Mouse (Mus musculus) MEL (cell line): Measurements from ENCODE around the gene Neo1.

ENCODE experiments used
- CHD1 ChIP-seq: IDR thresholded peaks from 2 replicates; pipeline ENCODE4 v1.6.1; 2012; ENCODE audit warnings: low read depth, mild to moderate bottlenecking, inconsistent platforms, low read length, improper control_type of control experiment
- CTCF ChIP-seq, 3 experiments: IDR thresholded peaks in 2 of 3; conservative IDR thresholded peaks in 1 of 3; 2 replicates each; pipeline ENCODE4 v1.5.1; 2011 to 2012; ENCODE audit warnings: low read length in 3 of 3, low read depth in 2 of 3, mild to moderate bottlenecking in 2 of 3, improper control_type of control experiment in 1 of 3, inconsistent platforms in 1 of 3, mixed read lengths in 1 of 3, moderate library complexity in 1 of 3; ENCODE audit not compliant: control insufficient read depth in 1 of 3, insufficient read depth in 1 of 3, poor library complexity in 1 of 3, severe bottlenecking in 1 of 3
- GATA1 ChIP-seq: IDR thresholded peaks from 2 replicates; pipeline ENCODE4 v1.6.1; 2011; ENCODE audit warnings: low read depth, low read length, improper control_type of control experiment
- NRF1 ChIP-seq: IDR thresholded peaks from 2 replicates; pipeline ENCODE4 v1.6.1; 2014; ENCODE audit warnings: low read depth, mild to moderate bottlenecking, inconsistent platforms, low read length, improper control_type of control experiment, moderate library complexity; ENCODE audit not compliant: poor library complexity, insufficient read depth, severe bottlenecking

DNA sequence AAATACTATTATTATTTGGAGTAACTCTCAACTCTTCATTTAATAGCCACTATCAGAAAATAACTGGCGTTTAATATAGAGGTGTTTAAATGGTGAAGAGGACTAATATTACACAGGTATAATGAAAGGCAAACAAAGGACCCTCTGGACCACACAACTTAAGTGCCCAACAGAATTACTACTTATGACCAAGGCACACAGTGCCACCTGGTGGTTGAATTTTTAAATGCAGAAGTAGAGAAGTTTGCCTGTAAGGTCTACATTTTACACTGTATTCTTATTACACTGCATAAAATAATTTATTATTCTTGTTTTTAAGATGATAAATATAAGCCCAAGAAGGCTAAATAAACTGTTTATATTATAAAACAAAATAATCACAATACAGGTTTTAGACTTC, 108.1 kb downstream of the Neo1 start:
- no peak for TF ChIP-seq GATA1
- TF ChIP-seq CTCF (IDR thresholded peaks at IDR 0.05 in 2 of 3, conservative IDR thresholded peaks at IDR 0.05 in 1 of 3; ENCODE audit: control insufficient read depth in 1 of 3, insufficient read depth in 1 of 3, low read depth in 2 of 3, low read length in 3 of 3, poor library complexity in 1 of 3, severe bottlenecking in 1 of 3) = no peak
- no peak for TF ChIP-seq NRF1
- TF ChIP-seq CHD1 = no peak
